Mouse (Mus musculus) B cell, adult 62 days (primary cell): ENCODE data around the gene Pofut1. TPM values are rescaled to one million over a fixed set of nuclear protein-coding genes. Genes with fewer than 3 reads are reported as not detected.

Experiments used
- total RNA-seq: library from RNA; stranded (reverse); gene quantifications from 4 replicates; pipeline ENCODE4 v1.2.4, GENCODE M21; 2023

Gene Pofut1
- 30.1 to 32.5 TPM (median 32.0 TPM) in 4 replicates for total RNA-seq

GRCm38 (mm10) chr2:153241250-153242014 is at the start of gene Pofut1, which contains the start of gene Plagl2:
Pofut1 (plus strand) TSS chr2:153241533.
Plagl2 (minus strand) TSS chr2:153241426.

GRCm38 (mm10) chr2:153224946-153225594 is 16.3 kb upstream of the Pofut1 start, which contains the start of gene Tspyl3:
Tspyl3 (minus strand) TSS chr2:153225441.

GRCm38 (mm10) chr2:153290938-153291928 is 49.9 kb downstream of the Pofut1 start, which contains the start of gene Kif3b:
Kif3b (plus strand) TSS chr2:153291413.

Other genes with a start within 250 kb of the Pofut1 start
- 48.6 to 58.9 TPM (median 58.5 TPM) in 4 replicates for gene Pdrg1, start 226.1 kb upstream of the Pofut1 start, total RNA-seq
- not detected in 4 replicates for gene Xkr7, start 209.7 kb upstream of the Pofut1 start, total RNA-seq
- gene Ccm2l, start 175.6 kb upstream of the Pofut1 start, total RNA-seq = not detected in 4 replicates
- gene Hck, start 133.1 kb upstream of the Pofut1 start, total RNA-seq = 123 to 143 TPM (median 132 TPM) in 4 replicates
- 75.6 to 97.6 TPM (median 84.2 TPM) in 4 replicates for gene Tm9sf4, start 80.2 kb upstream of the Pofut1 start, total RNA-seq
- 13.4 to 16.4 TPM (median 15.2 TPM) in 4 replicates for gene Tspyl3, start 16.1 kb upstream of the Pofut1 start, total RNA-seq
- gene Plagl2, start 107 bp upstream of the Pofut1 start, total RNA-seq = 22.9 to 27.3 TPM (median 23.7 TPM) in 4 replicates
- 17.0 to 18.7 TPM (median 18.3 TPM) in 4 replicates for gene Kif3b, start 49.9 kb downstream of the Pofut1 start, total RNA-seq
- gene Asxl1, start 104.3 kb downstream of the Pofut1 start, total RNA-seq = 50.0 to 53.1 TPM (median 52.6 TPM) in 4 replicates